Mouse (Mus musculus) lung, embryonic 15.5 days (tissue): ENCODE measurements around the gene Grip2. TPM values are rescaled to one million over a fixed set of nuclear protein-coding genes. Genes with fewer than 3 reads are reported as not detected.

Source experiments
- ATAC-seq: fragments of 200-750 bp; cut with Nextera tagmentation; 2 replicates; pipeline ENCODE4 v1.8.0; 2017; ENCODE audit warnings: moderate number of reproducible peaks, borderline replicate concordance; ENCODE audit not compliant: low FRiP score, low TSS enrichment; ENCODE audit errors: extremely low read depth
- H3K27ac ChIP-seq: fragments of 300-500 bp; sonication (generic); 2 replicates; pipeline ENCODE4 v1.5.1; 2015; ENCODE audit warnings: moderate library complexity, mild to moderate bottlenecking, inconsistent platforms
- H3K27me3 ChIP-seq: fragments of 300-500 bp; sonication (generic); 2 replicates; pipeline ENCODE4 v1.6.1; 2015; ENCODE audit warnings: inconsistent platforms
- H3K36me3 ChIP-seq: fragments of 300-500 bp; sonication (generic); 2 replicates; pipeline ENCODE4 v1.6.1; 2015; ENCODE audit warnings: inconsistent platforms
- H3K4me1 ChIP-seq: fragments of 300-500 bp; sonication (generic); 2 replicates; pipeline ENCODE4 v1.6.1; 2015; ENCODE audit warnings: inconsistent platforms
- H3K4me2 ChIP-seq: fragments of 300-500 bp; sonication (generic); 2 replicates; pipeline ENCODE4 v1.6.1; 2015; ENCODE audit warnings: inconsistent platforms, mild to moderate bottlenecking, moderate library complexity
- H3K4me3 ChIP-seq: fragments of 300-500 bp; sonication (generic); 2 replicates; pipeline ENCODE4 v1.5.1; 2015; ENCODE audit warnings: mild to moderate bottlenecking, inconsistent platforms
- H3K9ac ChIP-seq: fragments of 300-500 bp; sonication (generic); 2 replicates; pipeline ENCODE4 v1.6.1; 2015; ENCODE audit warnings: inconsistent platforms
- H3K9me3 ChIP-seq: fragments of 300-500 bp; sonication (generic); 2 replicates; pipeline ENCODE4 v1.6.1; 2016; ENCODE audit warnings: inconsistent platforms
- WGBS: fragments of 180-500 bp; shearing (Covaris S2); methylation state at CpG from one replicate; pipeline ENCODE4 v1.1.7; 2015; 5-methylcytosine and 5-hydroxymethylcytosine counted together
- polyA plus RNA-seq: library from polyadenylated mRNA; unstranded; fragments of >200 nt; fragmentation: Nextera tagmentation; extraction: Ambion mirVana; gene quantifications from 2 replicates; pipeline ENCODE4 v1.2.1, GENCODE M21; 2015

The Grip2 gene
- polyA plus RNA-seq, 1 experiment from 2014 or later: 0.54 TPM

DNA sequence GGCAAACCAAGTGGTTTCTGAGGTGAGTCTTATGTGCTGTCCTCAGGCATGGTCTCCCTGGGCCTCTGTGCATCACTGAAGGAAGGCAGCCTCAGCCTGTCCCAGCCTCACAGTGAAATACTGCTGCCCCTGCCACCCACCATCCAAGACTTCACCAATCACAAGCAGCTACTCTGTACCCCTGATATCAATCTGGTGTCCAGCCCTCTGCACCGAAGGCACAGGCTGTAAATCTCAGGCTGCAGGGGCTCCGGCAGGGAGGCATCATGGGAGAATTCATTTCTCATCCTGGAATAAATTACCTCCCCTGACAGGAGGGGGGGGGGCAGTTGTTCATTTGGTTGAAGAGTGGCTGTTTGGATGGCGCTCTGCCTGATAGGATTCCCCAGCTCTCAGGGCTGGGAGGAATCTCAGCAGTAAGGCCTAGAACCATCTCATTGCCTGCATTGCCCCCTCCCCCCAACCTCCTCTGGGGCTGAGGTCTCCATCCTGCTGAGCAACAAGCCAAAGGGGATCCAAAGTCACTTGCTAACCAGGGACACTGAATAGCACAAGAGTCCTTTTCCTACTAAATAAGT is 5.9 kb upstream of the Grip2 start:
- no peak for ATAC-seq
- 48% methylated on average over 3 of the region's 3 CpGs for WGBS

DNA sequence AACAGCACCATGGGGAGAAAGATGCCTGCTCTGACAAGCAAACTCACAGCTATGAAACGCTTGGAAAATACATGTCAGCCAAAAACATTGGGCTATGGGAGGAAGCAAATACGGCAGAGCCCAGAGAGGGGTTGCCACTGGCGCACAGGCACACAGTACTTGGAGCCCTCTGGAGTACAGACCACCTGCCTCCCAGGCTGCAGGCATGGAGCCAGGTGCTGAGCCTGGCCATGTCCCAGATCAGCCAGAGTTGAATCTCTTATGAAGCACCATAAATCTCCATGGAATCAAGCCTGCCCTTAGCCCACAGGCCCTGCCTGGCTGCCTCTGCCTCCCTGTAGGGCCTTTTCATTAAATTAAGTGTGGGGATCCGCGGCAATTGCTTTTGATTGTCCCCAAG is 876 bp upstream of the Grip2 start:
- Histone ChIP-seq H3K9ac (no peak overlapping the region), H3K9me3 (no peaks in the 10 kb centered on the region), H3K4me2 (no peak overlapping the region), H3K36me3 (no peaks in the 10 kb centered on the region), H3K4me1 (no peaks in the 10 kb centered on the region), H3K27ac (no peak overlapping the region), H3K4me3 (no peak overlapping the region), H3K27me3 (no peaks in the 10 kb centered on the region)
- no peak for ATAC-seq
- 71% methylated on average over 5 of the region's 5 CpGs for WGBS

More for the DNA sequence above, 5.9 kb upstream of the Grip2 start:
- Histone ChIP-seq H3K4me3 (no peak overlapping the region), H3K36me3 (no peaks in the 10 kb centered on the region), H3K4me1 (no peaks in the 10 kb centered on the region), H3K9ac (no peak overlapping the region), H3K27me3 (peaks cover 3% of the 10 kb centered on the region; the same call in 1 of the 2 replicates), H3K9me3 (no peaks in the 10 kb centered on the region), H3K4me2 (no peak overlapping the region), H3K27ac (no peak overlapping the region)

DNA sequence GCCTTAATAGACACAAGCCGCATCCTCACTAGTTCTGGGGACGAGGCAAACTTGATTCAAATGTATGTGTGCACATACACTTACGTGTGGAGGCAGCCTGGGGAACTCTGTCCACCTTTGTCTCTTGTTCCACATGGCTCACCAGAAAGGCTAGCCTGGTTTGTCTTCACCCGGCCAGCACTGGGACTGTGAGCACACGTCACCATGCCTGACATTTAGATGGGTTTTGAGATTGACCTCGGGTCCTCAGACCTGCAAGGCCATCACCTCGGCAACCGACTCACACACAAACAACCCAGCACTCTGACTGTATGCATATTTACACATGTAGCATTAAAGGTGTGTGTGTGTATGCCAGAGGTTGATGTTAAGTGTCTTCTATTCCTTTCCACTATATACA is 8.8 kb downstream of the Grip2 start:
- no peaks in the 10 kb centered on the region for H3K9me3 ChIP-seq
- H3K27ac ChIP-seq: no peak overlapping the region
- H3K4me3 ChIP-seq: no peak overlapping the region
- no peaks in the 10 kb centered on the region for H3K4me1 ChIP-seq
- WGBS: 66% methylated on average over 8 of the region's 8 CpGs
- no peaks in the 10 kb centered on the region for H3K27me3 ChIP-seq
- H3K9ac ChIP-seq: no peak overlapping the region
- ATAC-seq: no peak
- H3K4me2 ChIP-seq: no peak overlapping the region
- no peaks in the 10 kb centered on the region for H3K36me3 ChIP-seq

DNA sequence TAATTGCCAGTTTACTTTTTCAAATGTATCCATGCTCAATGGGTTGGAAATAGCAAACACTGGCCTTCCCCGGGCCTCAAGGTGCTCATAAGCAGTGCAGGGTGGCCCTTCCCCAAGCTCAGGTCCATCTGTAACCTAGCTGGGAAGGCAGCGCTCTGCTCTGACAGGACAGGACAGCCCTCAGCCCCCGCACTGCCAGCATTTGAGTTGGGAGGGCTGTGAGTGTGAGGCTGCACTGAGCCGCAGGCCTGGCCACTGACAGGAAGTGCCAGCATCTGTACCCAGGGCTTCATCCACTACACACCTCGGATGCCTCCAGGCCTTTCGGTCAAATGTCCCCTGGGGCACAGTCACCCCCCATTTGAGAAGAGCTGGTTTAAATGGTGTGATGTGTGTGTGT is 11.1 kb downstream of the Grip2 start:
- no peak overlapping the region for H3K9ac ChIP-seq
- H3K9me3 ChIP-seq: no peaks in the 10 kb centered on the region
- no peak overlapping the region for H3K27ac ChIP-seq
- 78% methylated on average over 6 of the region's 6 CpGs for WGBS
- no peak overlapping the region for H3K4me2 ChIP-seq
- no peaks in the 10 kb centered on the region for H3K27me3 ChIP-seq
- no peak for ATAC-seq
- no peak overlapping the region for H3K4me3 ChIP-seq
- no peaks in the 10 kb centered on the region for H3K36me3 ChIP-seq
- H3K4me1 ChIP-seq: no peaks in the 10 kb centered on the region

DNA sequence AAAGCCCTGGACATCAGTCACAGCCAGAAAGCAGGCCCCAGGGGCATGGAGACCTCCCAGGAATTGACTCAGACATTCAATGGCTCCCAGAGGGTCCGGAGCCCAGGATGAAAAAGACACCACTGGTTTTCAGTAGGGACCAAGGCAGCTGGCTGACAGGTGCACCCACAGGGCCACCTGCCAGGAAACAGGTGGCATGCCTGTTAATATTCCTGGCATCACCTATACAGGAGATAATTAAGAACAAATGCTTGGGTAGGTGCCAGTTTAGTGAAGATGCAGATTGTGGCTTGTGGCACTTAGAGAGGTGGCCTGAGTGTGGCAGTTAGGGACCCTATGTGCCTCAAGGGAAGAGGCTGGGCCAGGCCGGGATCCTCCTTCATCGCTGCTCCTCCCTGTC is 13.4 kb downstream of the Grip2 start:
- 87% methylated on average over 3 of the region's 3 CpGs for WGBS

DNA sequence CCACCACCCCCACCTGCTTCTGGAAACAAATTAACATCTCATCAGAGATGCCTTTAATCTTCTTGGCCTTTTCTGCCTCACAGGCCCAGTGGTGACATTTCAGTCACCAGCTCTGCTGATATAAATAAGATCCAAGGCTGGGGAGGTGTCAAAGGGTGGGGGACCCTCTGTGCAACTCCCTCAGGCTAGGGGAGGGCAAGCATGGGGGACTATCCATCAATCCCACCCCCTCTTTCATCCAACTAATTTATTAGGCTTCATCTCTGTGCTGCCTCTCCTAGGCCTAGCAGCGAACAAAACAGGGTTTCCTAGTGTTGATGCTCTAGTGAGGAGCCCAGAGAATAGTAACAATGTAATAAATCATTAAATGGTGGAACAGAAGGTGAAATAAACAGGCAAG is 17.0 kb downstream of the Grip2 start:
- Histone ChIP-seq H3K9ac (no peak overlapping the region), H3K9me3 (no peaks in the 10 kb centered on the region), H3K4me3 (no peak overlapping the region), H3K27me3 (peaks cover 40% of the 10 kb centered on the region), H3K27ac (no peak overlapping the region), H3K4me2 (no peak overlapping the region), H3K4me1 (no peaks in the 10 kb centered on the region; the same call in 1 of the 2 replicates), H3K36me3 (no peaks in the 10 kb centered on the region)
- no peak for ATAC-seq
- WGBS: 42% methylated on average over 1 of the region's 1 CpGs

More for the DNA sequence above, 13.4 kb downstream of the Grip2 start:
- no peak overlapping the region for H3K4me3 ChIP-seq
- H3K4me1 ChIP-seq: no peaks in the 10 kb centered on the region
- H3K27me3 ChIP-seq: peaks cover 5% of the 10 kb centered on the region
- H3K9ac ChIP-seq: no peak overlapping the region
- H3K27ac ChIP-seq: no peak overlapping the region
- no peak for ATAC-seq
- no peaks in the 10 kb centered on the region for H3K9me3 ChIP-seq
- no peak overlapping the region for H3K4me2 ChIP-seq
- H3K36me3 ChIP-seq: no peaks in the 10 kb centered on the region

DNA sequence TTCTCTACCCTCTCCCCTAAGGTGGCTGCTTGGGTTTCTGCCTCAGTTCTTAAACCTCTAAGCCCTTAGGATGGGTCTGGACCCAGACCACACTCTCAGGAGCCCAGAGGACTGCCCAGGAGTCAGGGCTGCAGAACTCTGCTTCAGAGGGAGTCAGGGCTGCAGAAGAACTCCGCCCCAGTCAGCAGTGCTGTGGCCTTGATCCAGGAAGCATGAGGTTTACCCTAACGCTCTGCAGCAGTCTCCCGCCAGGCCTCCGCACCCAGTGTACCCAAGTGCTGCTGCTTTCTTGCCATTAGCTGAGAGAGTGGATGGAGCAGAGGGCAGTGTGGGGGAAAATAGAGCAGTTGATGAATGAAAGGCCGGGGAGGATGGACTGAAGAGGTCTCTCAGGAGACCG is 19.0 kb downstream of the Grip2 start:
- Histone ChIP-seq H3K36me3 (no peaks in the 10 kb centered on the region), H3K9ac (no peak overlapping the region), H3K4me2 (no peak overlapping the region), H3K4me1 (no peaks in the 10 kb centered on the region; the same call in 1 of the 2 replicates), H3K4me3 (no peak overlapping the region), H3K27me3 (peaks cover 54% of the 10 kb centered on the region), H3K9me3 (no peaks in the 10 kb centered on the region), H3K27ac (no peak overlapping the region)
- no peak for ATAC-seq
- WGBS: 40% methylated on average over 6 of the region's 6 CpGs

DNA sequence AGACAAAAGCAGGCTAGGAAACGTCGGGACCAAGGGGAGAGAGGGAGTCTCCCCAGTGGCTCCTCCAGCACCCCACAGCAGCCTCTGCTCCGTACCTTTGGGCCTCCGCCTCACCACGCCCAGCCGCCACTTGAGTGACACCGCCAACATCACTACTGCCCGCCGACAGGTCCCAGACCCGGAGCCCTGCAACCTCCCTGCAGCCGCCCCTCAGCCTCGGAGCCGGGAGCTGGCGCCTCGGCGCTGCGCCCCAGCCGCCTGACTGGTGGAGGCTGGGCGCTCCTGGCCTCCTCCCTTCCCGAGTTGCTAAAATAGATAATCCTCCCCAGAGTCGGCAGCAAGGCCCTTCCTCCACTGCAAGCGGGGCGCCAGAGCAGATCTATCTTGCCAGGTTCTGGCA is 19.9 kb downstream of the Grip2 start:
- no peak for ATAC-seq
- peak overlapping the region; percentile 44 for H3K4me2 ChIP-seq
- H3K27me3 ChIP-seq: peaks cover 54% of the 10 kb centered on the region
- H3K9me3 ChIP-seq: no peaks in the 10 kb centered on the region
- no peak overlapping the region for H3K9ac ChIP-seq
- 0 out of 2 replicates have a peak overlapping the region, but pooled peaks have one; percentile 7 for H3K4me3 ChIP-seq
- WGBS: under 1% methylated on average over 19 of the region's 23 CpGs
- no peak overlapping the region for H3K27ac ChIP-seq
- H3K4me1 ChIP-seq: no peaks in the 10 kb centered on the region; the same call in 1 of the 2 replicates
- no peaks in the 10 kb centered on the region for H3K36me3 ChIP-seq

DNA sequence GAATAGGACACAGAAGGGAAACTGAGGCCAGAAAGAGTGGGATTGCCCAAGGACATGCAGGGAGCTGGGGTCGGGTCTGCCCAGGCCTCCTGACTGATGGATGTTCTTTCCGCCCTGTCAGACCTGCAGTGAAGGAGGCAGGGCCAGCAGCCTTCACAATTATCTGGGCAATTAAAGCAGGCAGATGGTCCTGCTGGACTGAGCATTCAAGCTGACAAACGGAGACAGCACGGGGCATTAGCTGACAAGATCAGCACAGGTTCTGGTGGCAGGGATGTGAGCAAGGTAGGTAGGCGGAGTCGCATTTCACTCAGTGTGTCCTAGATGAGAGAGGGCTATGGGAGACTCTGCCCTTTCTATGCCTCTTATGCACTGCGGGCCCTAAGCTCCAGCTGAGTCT is 22.9 kb downstream of the Grip2 start:
- no peak overlapping the region for H3K9ac ChIP-seq
- H3K4me1 ChIP-seq: no peaks in the 10 kb centered on the region; the same call in 1 of the 2 replicates
- H3K27ac ChIP-seq: no peak overlapping the region
- H3K4me2 ChIP-seq: no peak overlapping the region
- no peak overlapping the region for H3K4me3 ChIP-seq
- WGBS: 43% methylated on average over 7 of the region's 7 CpGs
- H3K36me3 ChIP-seq: no peaks in the 10 kb centered on the region
- peaks cover 54% of the 10 kb centered on the region for H3K27me3 ChIP-seq
- no peak for ATAC-seq
- H3K9me3 ChIP-seq: no peaks in the 10 kb centered on the region

DNA sequence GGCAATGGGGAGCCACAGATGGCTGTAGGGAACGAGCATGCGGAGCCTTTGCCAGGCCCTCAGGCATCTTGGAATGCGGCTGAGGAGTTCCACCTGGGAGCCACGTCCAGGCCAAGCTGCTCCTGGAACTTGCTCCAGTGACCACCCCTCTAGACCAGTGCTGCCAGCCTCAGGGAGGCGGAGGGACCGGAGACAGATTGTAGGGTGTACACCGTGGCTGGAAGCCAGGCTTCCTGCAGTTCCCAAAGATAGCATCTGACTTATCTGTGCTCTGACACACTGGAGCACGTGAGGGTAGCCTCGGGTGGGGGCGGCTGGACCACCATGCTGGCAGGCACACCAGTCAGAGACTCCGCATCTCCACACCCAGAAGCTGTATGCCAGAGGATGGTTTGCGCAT is 28.6 kb downstream of the Grip2 start:
- H3K4me2 ChIP-seq: no peak overlapping the region
- H3K9ac ChIP-seq: no peak overlapping the region
- ATAC-seq: no peak
- H3K4me1 ChIP-seq: no peaks in the 10 kb centered on the region
- no peaks in the 10 kb centered on the region for H3K9me3 ChIP-seq
- H3K27ac ChIP-seq: no peak overlapping the region
- H3K4me3 ChIP-seq: no peak overlapping the region
- no peaks in the 10 kb centered on the region for H3K36me3 ChIP-seq
- WGBS: 49% methylated on average over 12 of the region's 12 CpGs
- H3K27me3 ChIP-seq: no peaks in the 10 kb centered on the region

DNA sequence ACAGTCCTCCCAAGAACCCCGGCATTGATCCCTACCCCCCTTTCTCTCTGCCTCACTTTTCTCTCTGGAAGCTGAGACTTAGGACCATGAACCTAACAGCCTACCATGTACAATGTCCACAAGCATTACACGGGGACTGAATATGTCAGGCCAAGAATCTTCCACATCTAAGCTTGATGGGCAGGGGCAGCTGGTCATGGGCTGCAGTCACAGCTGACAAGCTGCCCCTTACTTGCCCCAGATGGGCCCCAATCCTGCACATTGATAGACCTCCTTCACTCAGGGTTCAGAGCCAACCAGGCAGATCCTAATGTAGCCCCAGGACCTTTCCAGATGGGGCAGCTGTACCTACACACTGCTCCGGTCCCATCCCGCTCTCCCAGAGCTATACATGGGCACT is 30.3 kb downstream of the Grip2 start:
- H3K4me1 ChIP-seq: no peaks in the 10 kb centered on the region
- no peaks in the 10 kb centered on the region for H3K9me3 ChIP-seq
- H3K27ac ChIP-seq: no peak overlapping the region
- H3K27me3 ChIP-seq: no peaks in the 10 kb centered on the region
- no peak overlapping the region for H3K9ac ChIP-seq
- WGBS: 82% methylated on average over 4 of the region's 4 CpGs
- H3K36me3 ChIP-seq: no peaks in the 10 kb centered on the region
- no peak overlapping the region for H3K4me3 ChIP-seq
- no peak for ATAC-seq
- H3K4me2 ChIP-seq: no peak overlapping the region

DNA sequence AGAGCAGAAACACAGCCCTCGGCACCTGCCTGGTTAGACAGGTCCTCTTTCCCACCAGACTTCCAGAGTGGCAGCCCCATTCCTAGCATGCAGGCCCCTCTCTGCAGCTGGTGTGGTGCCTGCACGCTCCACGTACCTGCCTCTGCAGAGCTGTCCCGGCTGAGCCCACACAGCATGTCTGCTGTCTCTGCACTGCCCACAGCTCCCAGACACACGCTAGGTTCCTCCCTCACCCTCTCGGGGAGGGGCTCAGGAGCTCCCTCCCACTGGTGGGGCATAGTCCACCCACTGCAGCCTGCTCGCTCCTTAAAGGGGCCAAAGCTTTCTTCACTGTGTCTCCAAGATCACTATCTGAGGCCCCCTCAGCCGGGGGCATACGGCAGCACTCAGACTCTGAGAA is 31.0 kb downstream of the Grip2 start:
- H3K36me3 ChIP-seq: no peaks in the 10 kb centered on the region
- no peak overlapping the region for H3K4me3 ChIP-seq
- H3K27me3 ChIP-seq: no peaks in the 10 kb centered on the region
- WGBS: 36% methylated on average over 9 of the region's 9 CpGs
- H3K4me1 ChIP-seq: no peaks in the 10 kb centered on the region
- H3K9me3 ChIP-seq: no peaks in the 10 kb centered on the region
- ATAC-seq: no peak
- no peak overlapping the region for H3K4me2 ChIP-seq
- H3K27ac ChIP-seq: no peak overlapping the region
- no peak overlapping the region for H3K9ac ChIP-seq

DNA sequence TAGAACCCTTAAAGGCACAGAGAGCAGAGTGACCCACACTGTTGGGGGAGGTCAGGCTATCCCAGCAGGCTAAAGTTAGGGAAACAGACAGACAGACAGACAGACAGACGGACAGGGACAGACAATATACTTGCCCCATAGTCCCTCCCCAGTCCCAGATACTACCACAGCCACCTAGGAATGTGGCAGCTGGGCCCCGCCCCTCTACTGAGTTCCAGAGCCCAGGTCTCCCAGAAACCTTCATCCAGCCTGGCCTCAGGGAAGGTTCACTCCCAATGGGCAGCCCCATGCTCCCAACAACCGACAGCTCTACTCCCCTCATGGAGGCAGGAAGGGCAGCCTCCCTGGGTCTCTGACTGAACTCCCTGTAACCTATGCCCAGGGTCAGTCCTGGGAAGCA is 31.4 kb downstream of the Grip2 start:
- WGBS: 53% methylated on average over 3 of the region's 3 CpGs
- Histone ChIP-seq H3K4me3 (no peak overlapping the region), H3K27ac (no peak overlapping the region), H3K9ac (no peak overlapping the region), H3K36me3 (no peaks in the 10 kb centered on the region), H3K4me1 (no peaks in the 10 kb centered on the region), H3K27me3 (no peaks in the 10 kb centered on the region), H3K9me3 (no peaks in the 10 kb centered on the region), H3K4me2 (no peak overlapping the region)
- no peak for ATAC-seq
